12 mouse cellular contexts compared by ENCODE assay signal in genomic region chr2:5712255-5712654, GRCm38 (mm10). TPM values are rescaled to one million over a fixed set of nuclear protein-coding genes. Genes with fewer than 3 reads are reported as not detected.
DNase-seq lines count a peak whose midpoint lies in the region; ATAC-seq and TF ChIP-seq lines count a peak whose summit lies in the region.
"Had no signal": no experiment of that assay in that cellular context is flagged by ENCODE, and none has a peak within 500 bp of the region (broad histone marks: within the 10 kb centered on the region; RNA-seq: fewer than 3 reads in every experiment).

No protein-coding gene starts in this region.

- H3K9ac ChIP-seq in midbrain, embryonic 12.5 days (replicated peaks): no peak overlapping the region
- H3K9ac ChIP-seq in midbrain, embryonic 11.5 days (ENCODE audit: low read length): no peak overlapping the region
- H3K9ac ChIP-seq in hindbrain, embryonic 16.5 days (ENCODE audit: low read depth, low read length): 0 out of 2 replicates have a peak overlapping the region, but pooled peaks have one; percentile 0
- no peak overlapping the region for H3K9ac ChIP-seq in kidney, embryonic 16.5 days (replicated peaks; ENCODE audit: low read length)

- TF ChIP-seq CTCF in cerebellum, adult 2 months (IDR thresholded peaks at IDR 0.05; ENCODE audit: borderline replicate concordance, insufficient read depth, low read depth, low read length): no peak

- no peaks in the 10 kb centered on the region for H3K27me3 ChIP-seq in cerebellum, adult 2 months (ENCODE audit: control insufficient read depth, insufficient read depth, low read length)
- H3K27me3 ChIP-seq in midbrain, embryonic 12.5 days: peaks cover 40% of the 10 kb centered on the region
- H3K27me3 ChIP-seq in midbrain, embryonic 11.5 days (ENCODE audit: control insufficient read depth, insufficient read depth, low read length): peaks cover 21% of the 10 kb centered on the region
- no peaks in the 10 kb centered on the region for H3K27me3 ChIP-seq in hindbrain, embryonic 16.5 days (replicated peaks; ENCODE audit: control insufficient read depth, insufficient read depth, low read length)
- no peaks in the 10 kb centered on the region for H3K27me3 ChIP-seq in splenic B cell, adult 2 months (ENCODE audit: control insufficient read depth, insufficient read depth, low read length, poor library complexity, severe bottlenecking)
- peaks cover 22% of the 10 kb centered on the region for H3K27me3 ChIP-seq in kidney, embryonic 16.5 days (ENCODE audit: insufficient read depth, low read length)

- WGBS in cerebellum, adult 2 months: 43% methylated on average over 7 of the region's 7 CpGs
- WGBS in midbrain, embryonic 12.5 days: 45% methylated on average over 7 of the region's 7 CpGs
- WGBS in midbrain, embryonic 11.5 days: 45% methylated on average over 7 of the region's 7 CpGs
- 46% methylated on average over 7 of the region's 7 CpGs for WGBS in hindbrain, embryonic 16.5 days
- WGBS in kidney, embryonic 16.5 days: 58% methylated on average over 7 of the region's 7 CpGs

- TF ChIP-seq POLR2A in cerebellum, adult 2 months (IDR thresholded peaks at IDR 0.05; ENCODE audit: borderline replicate concordance, insufficient read depth, low read length): no peak

- H3K9me3 ChIP-seq in midbrain, embryonic 12.5 days: 0 out of 2 replicates have a peak, but pooled peaks cover 2% of the 10 kb centered on the region
- no peaks in the 10 kb centered on the region for H3K9me3 ChIP-seq in midbrain, embryonic 11.5 days (ENCODE audit: control insufficient read depth, low read length)
- no peaks in the 10 kb centered on the region for H3K9me3 ChIP-seq in hindbrain, embryonic 16.5 days (ENCODE audit: control insufficient read depth, low read length)
- peaks cover under 1% of the 10 kb centered on the region; the same call in 1 of the 2 replicates for H3K9me3 ChIP-seq in kidney, embryonic 16.5 days (ENCODE audit: low read length)
- H3K9me3 ChIP-seq: limb, embryonic 10.5 days had no signal

- no peak for ATAC-seq in cerebellum, adult (ENCODE audit: insufficient number of reproducible peaks, low FRiP score, low TSS enrichment)
- ATAC-seq in midbrain, embryonic 12.5 days (ENCODE audit: low FRiP score, low read depth): no peak
- no peak for ATAC-seq in midbrain, embryonic 11.5 days (ENCODE audit: low FRiP score)
- ATAC-seq in hindbrain, embryonic 16.5 days: no peak
- ATAC-seq in kidney, embryonic 16.5 days (ENCODE audit: low FRiP score, low TSS enrichment): no peak
- ATAC-seq: lung, postnatal 0 days had no signal

- no peak overlapping the region for H3K27ac ChIP-seq in cerebellum, adult 2 months (ENCODE audit: insufficient read depth, low read length)
- no peak overlapping the region for H3K27ac ChIP-seq in midbrain, embryonic 12.5 days (replicated peaks)
- H3K27ac ChIP-seq in midbrain, embryonic 11.5 days (ENCODE audit: low read depth, low read length): no peak overlapping the region
- no peak overlapping the region for H3K27ac ChIP-seq in hindbrain, embryonic 16.5 days (ENCODE audit: low read depth, low read length)
- H3K27ac ChIP-seq in kidney, embryonic 16.5 days (ENCODE audit: low read length): no peak overlapping the region
- H3K27ac ChIP-seq: kidney, postnatal 0 days; limb, embryonic 10.5 days had no signal

- no peaks in the 10 kb centered on the region for H3K36me3 ChIP-seq in midbrain, embryonic 12.5 days
- H3K36me3 ChIP-seq in midbrain, embryonic 11.5 days (ENCODE audit: control insufficient read depth, insufficient read depth, low read length): no peaks in the 10 kb centered on the region
- no peaks in the 10 kb centered on the region for H3K36me3 ChIP-seq in hindbrain, embryonic 16.5 days (ENCODE audit: control insufficient read depth, insufficient read depth, low read length)
- no peaks in the 10 kb centered on the region for H3K36me3 ChIP-seq in splenic B cell, adult 2 months (ENCODE audit: control insufficient read depth, insufficient read depth, low read length, poor library complexity, severe bottlenecking)
- H3K36me3 ChIP-seq in kidney, embryonic 16.5 days (ENCODE audit: insufficient read depth, low read length): no peaks in the 10 kb centered on the region
- H3K36me3 ChIP-seq: limb, embryonic 10.5 days had no signal

- H3K4me1 ChIP-seq in cerebellum, adult 2 months (ENCODE audit: control insufficient read depth, insufficient read depth, low read length): peaks cover 13% of the 10 kb centered on the region
- peaks cover 20% of the 10 kb centered on the region for H3K4me1 ChIP-seq in midbrain, embryonic 12.5 days
- 0 out of 2 replicates have a peak, but pooled peaks cover 4% of the 10 kb centered on the region for H3K4me1 ChIP-seq in midbrain, embryonic 11.5 days (ENCODE audit: control insufficient read depth, insufficient read depth, low read length)
- H3K4me1 ChIP-seq in hindbrain, embryonic 16.5 days (ENCODE audit: control insufficient read depth, insufficient read depth, low read depth, low read length): peaks cover 10% of the 10 kb centered on the region
- peaks cover 10% of the 10 kb centered on the region for H3K4me1 ChIP-seq in kidney, embryonic 16.5 days (ENCODE audit: insufficient read depth, low read length)

- DNase-seq in cerebellum, adult 2 months: peak; percentile 30 to 43
- DNase-seq in midbrain, embryonic 11.5 days (ENCODE audit: low spot score, missing footprints): no peak
- DNase-seq in splenic B cell, adult 2 months (ENCODE audit: low read depth, low spot score): peak; percentile 36
- no peak for DNase-seq in adrenal gland, postnatal 25 days

- H3K4me3 ChIP-seq in cerebellum, adult 2 months (replicated peaks; ENCODE audit: insufficient read depth, low read depth, low read length): peak overlapping the region; percentile 6
- H3K4me3 ChIP-seq in midbrain, embryonic 12.5 days: no peak overlapping the region
- no peak overlapping the region for H3K4me3 ChIP-seq in midbrain, embryonic 11.5 days (ENCODE audit: low read depth, low read length)
- no peak overlapping the region for H3K4me3 ChIP-seq in hindbrain, embryonic 16.5 days (ENCODE audit: low read length)
- no peak overlapping the region for H3K4me3 ChIP-seq in kidney, embryonic 16.5 days (ENCODE audit: low read length)
- H3K4me3 ChIP-seq: erythroblast, embryonic 14.5 days had no signal

- H3K4me2 ChIP-seq in midbrain, embryonic 12.5 days (replicated peaks): peak overlapping the region; percentile 100; the same call in 1 of the 2 replicates
- no peak overlapping the region for H3K4me2 ChIP-seq in midbrain, embryonic 11.5 days
- H3K4me2 ChIP-seq in hindbrain, embryonic 16.5 days (ENCODE audit: low read length): peak overlapping the region; percentile 79
- H3K4me2 ChIP-seq in kidney, embryonic 16.5 days (replicated peaks; ENCODE audit: low read depth, low read length): no peak overlapping the region

RNA-seq across cellular contexts. Expression of gene Camk1d, which starts 2.1 kb away (rescaled TPM):
- 25.3 and 25.6 TPM in 2 replicates for polyA plus RNA-seq in cerebellum, adult 2 months (2012; rRNA removed)
- 2.8 and 3.2 TPM in 2 replicates for polyA plus RNA-seq in midbrain, embryonic 12.5 days (2016; fragmentation: Nextera tagmentation; extraction: Ambion mirVana)
- polyA plus RNA-seq in midbrain, embryonic 11.5 days (2014; fragmentation: Nextera tagmentation; extraction: Ambion mirVana): 1.8 and 2.0 TPM in 2 replicates
- polyA plus RNA-seq in hindbrain, embryonic 16.5 days (2015; fragmentation: Nextera tagmentation; extraction: Ambion mirVana): 7.4 and 8.0 TPM in 2 replicates
- 1.5 and 1.7 TPM in 2 replicates for polyA plus RNA-seq in kidney, embryonic 16.5 days (2015; fragmentation: Nextera tagmentation; extraction: Ambion mirVana)
- total RNA-seq in adrenal gland, postnatal 25 days (2021): 4.9 and 7.4 TPM in 2 replicates

Comparison
In these comparisons a context has a peak if more than half of its experiments do, and no peak if none do; other contexts are left out.
1. H3K4me2 ChIP-seq: peak in midbrain, embryonic 12.5 days (single experiment) and hindbrain, embryonic 16.5 days (single experiment); none in midbrain, embryonic 11.5 days (single experiment) and kidney, embryonic 16.5 days (single experiment).
2. DNase-seq: peak in cerebellum, adult 2 months (2 of 2) and splenic B cell, adult 2 months (single experiment); none in midbrain, embryonic 11.5 days (single experiment) and adrenal gland, postnatal 25 days (single experiment).